Mouse (Mus musculus): Measurements from ENCODE around the gene Clic5.
A peak's percentile ranks its signal among the peaks of the same experiment; 100 is the strongest.
"Not testable (repeated sequence)": the region's sequence is repeated elsewhere in the genome, so short reads cannot be mapped to it uniquely, and the experiment has no call there.

Gene Clic5

GRCm38 (mm10) chr17:44188042-44188768, at the start of gene Clic5:
Gene Clic5, plus strand, starts transcription at chr17:44188584.
- DNase-seq: peak; percentile 67 to 85

- peak in 1 of 2 experiments; percentile 17 for DNase-seq
These were observed 42.6 kb upstream of the Clic5 start for GRCm38 (mm10) chr17:44145806-44146205.

- DNase-seq: no peak
These were observed 40.1 kb upstream of the Clic5 start for GRCm38 (mm10) chr17:44148109-44148846.

- DNase-seq: peak; percentile 64 to 79
These were observed 37.3 kb upstream of the Clic5 start for GRCm38 (mm10) chr17:44151130-44151529.

GRCm38 (mm10) chr17:44151889-44152288, 36.5 kb upstream of the Clic5 start:
- DNase-seq: peak; percentile 42 to 64

GRCm38 (mm10) chr17:44153871-44154270, 34.5 kb upstream of the Clic5 start:
- DNase-seq: no peak

- no peak for DNase-seq
These were observed 33.2 kb upstream of the Clic5 start for GRCm38 (mm10) chr17:44155204-44155603.

- peak in 1 of 2 experiments; percentile 65 for DNase-seq
These were observed 30.2 kb upstream of the Clic5 start for GRCm38 (mm10) chr17:44158186-44158585.

GRCm38 (mm10) chr17:44160449-44160848, 27.9 kb upstream of the Clic5 start:
- no peak for DNase-seq

GRCm38 (mm10) chr17:44162514-44162913, 25.9 kb upstream of the Clic5 start:
- DNase-seq: peak in 1 of 2 experiments; percentile 6

- no peak for DNase-seq
These were observed 25.4 kb upstream of the Clic5 start for GRCm38 (mm10) chr17:44162935-44163334.

GRCm38 (mm10) chr17:44165730-44166347, 22.5 kb upstream of the Clic5 start:
- DNase-seq: peak; percentile 33 to 61

GRCm38 (mm10) chr17:44169676-44170075, 18.7 kb upstream of the Clic5 start:
- DNase-seq: no peak

- peak; percentile 60 to 67 for DNase-seq
These were observed 18.1 kb upstream of the Clic5 start for GRCm38 (mm10) chr17:44170316-44170715.

- no peak for DNase-seq
These were observed 16.5 kb upstream of the Clic5 start for GRCm38 (mm10) chr17:44171930-44172329.

- no peak for DNase-seq
These were observed 15.0 kb upstream of the Clic5 start for GRCm38 (mm10) chr17:44173341-44173740.

- DNase-seq: no peak
These were observed 11.1 kb upstream of the Clic5 start for GRCm38 (mm10) chr17:44177291-44177690.

GRCm38 (mm10) chr17:44181346-44181745, 7.0 kb upstream of the Clic5 start:
- DNase-seq: no peak

GRCm38 (mm10) chr17:44186871-44187270, 1.5 kb upstream of the Clic5 start:
- DNase-seq: peak in 1 of 2 experiments; percentile 44

GRCm38 (mm10) chr17:44187537-44187936, 847 bp upstream of the Clic5 start:
- not testable (repeated sequence) for DNase-seq

GRCm38 (mm10) chr17:44188769-44189145, 373 bp downstream of the Clic5 start:
- DNase-seq: peak in 1 of 2 experiments; percentile 49

- DNase-seq: peak; percentile 85 to 86
These were observed 1.3 kb downstream of the Clic5 start for GRCm38 (mm10) chr17:44189696-44190095.

- no peak for DNase-seq
These were observed 1.9 kb downstream of the Clic5 start for GRCm38 (mm10) chr17:44190246-44190645.

GRCm38 (mm10) chr17:44192981-44193380, 4.6 kb downstream of the Clic5 start:
- DNase-seq: peak in 1 of 2 experiments; percentile 27

All from kidney, postnatal 25 days (tissue).